Mouse (Mus musculus): Measurements from ENCODE around the gene Hpcal4. TPM values are rescaled to one million over a fixed set of nuclear protein-coding genes. Genes with fewer than 3 reads are reported as not detected.
A peak's percentile ranks its signal among the peaks of the same experiment; 100 is the strongest.

Gene Hpcal4
- total and polyA plus RNA-seq, 2 experiments from 2014 or later = 63.4 to 64.5 TPM

DNA sequence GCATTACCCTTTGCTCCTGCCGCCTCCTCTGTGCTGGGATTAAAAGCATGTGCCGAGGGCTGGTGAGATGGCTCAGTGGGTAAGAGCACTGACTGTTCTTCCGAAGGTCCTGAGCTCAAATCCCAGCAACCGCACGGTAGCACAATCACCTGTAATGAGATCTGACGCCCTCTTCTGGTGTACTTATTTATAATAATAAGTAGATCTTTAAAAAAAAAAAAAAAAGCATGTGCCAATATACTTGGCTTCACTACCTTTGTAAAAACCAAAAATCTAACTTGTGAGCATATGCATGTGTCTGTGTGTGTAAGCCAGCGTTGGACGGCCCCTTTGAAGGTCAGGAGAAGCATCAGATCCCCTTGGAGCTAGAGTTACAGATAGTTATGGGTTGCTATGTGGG is 28.0 kb downstream of the Hpcal4 start:
- no peak for TF ChIP-seq CTCF (IDR thresholded peaks at IDR 0.05)
- H3K27ac ChIP-seq (ENCODE audit: low read depth, low read length) = no peak overlapping the region
- 51% methylated on average over 8 of the region's 8 CpGs for WGBS

GRCm38 (mm10) chr4:123211453-123211852 is 28.4 kb downstream of the Hpcal4 start:
- Histone ChIP-seq H3K9ac (replicated peaks; ENCODE audit: low read length, poor library complexity, severe bottlenecking) (no peak overlapping the region), H3K9me3 (ENCODE audit: low read length) (no peaks in the 10 kb centered on the region), H3K27ac (ENCODE audit: low read depth, low read length) (no peak overlapping the region), H3K4me2 (ENCODE audit: low read depth, low read length, poor library complexity, severe bottlenecking) (no peak overlapping the region), H3K4me1 (ENCODE audit: insufficient read depth, low read length) (peaks cover 13% of the 10 kb centered on the region), H3K36me3 (ENCODE audit: insufficient read depth, low read length) (no peaks in the 10 kb centered on the region), H3K4me3 (ENCODE audit: low read depth, low read length) (no peak overlapping the region), H3K27me3 (ENCODE audit: insufficient read depth, low read length) (no peaks in the 10 kb centered on the region)
- WGBS = 71% methylated on average over 5 of the region's 5 CpGs
- no peak for ATAC-seq (ENCODE audit: low FRiP score)
- DNase-seq (ENCODE audit: low spot score) = no peak
- TF ChIP-seq CTCF (IDR thresholded peaks at IDR 0.05) = no peak

More for the DNA sequence above, 28.0 kb downstream of the Hpcal4 start:
- no peak for ATAC-seq (ENCODE audit: low FRiP score)
- Histone ChIP-seq H3K36me3 (ENCODE audit: insufficient read depth, low read length) (no peaks in the 10 kb centered on the region), H3K4me1 (ENCODE audit: insufficient read depth, low read length) (peaks cover 13% of the 10 kb centered on the region), H3K27me3 (ENCODE audit: insufficient read depth, low read length) (no peaks in the 10 kb centered on the region), H3K4me2 (ENCODE audit: low read depth, low read length, poor library complexity, severe bottlenecking) (no peak overlapping the region), H3K4me3 (ENCODE audit: low read depth, low read length) (no peak overlapping the region), H3K9ac (replicated peaks; ENCODE audit: low read length, poor library complexity, severe bottlenecking) (no peak overlapping the region), H3K9me3 (ENCODE audit: low read length) (no peaks in the 10 kb centered on the region)
- DNase-seq (ENCODE audit: low spot score) = no peak

DNA sequence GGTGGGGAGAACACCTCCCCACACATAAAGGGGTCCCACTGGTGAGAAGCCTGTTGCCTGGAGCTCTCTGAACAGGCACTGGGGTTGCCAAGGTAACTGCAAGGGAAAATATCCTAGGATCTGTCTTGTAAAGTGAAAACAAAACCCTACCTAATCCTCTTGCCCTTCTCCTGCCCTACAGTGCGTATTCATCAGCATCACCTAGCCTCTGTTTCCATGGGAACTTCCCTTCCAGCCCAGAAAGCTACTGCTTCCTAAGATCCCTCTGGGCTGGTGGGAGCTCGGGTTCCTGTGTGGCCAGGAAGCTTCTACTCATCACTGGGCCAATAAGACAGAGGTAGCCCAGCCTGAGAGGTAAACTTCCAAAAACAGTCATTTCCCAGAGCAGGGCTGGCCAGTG is 29.3 kb downstream of the Hpcal4 start:
- 16% methylated on average over 2 of the region's 2 CpGs for WGBS
- Histone ChIP-seq H3K27ac (ENCODE audit: low read depth, low read length) (no peak overlapping the region), H3K4me3 (ENCODE audit: low read depth, low read length) (no peak overlapping the region), H3K4me2 (ENCODE audit: low read depth, low read length, poor library complexity, severe bottlenecking) (no peak overlapping the region), H3K36me3 (ENCODE audit: insufficient read depth, low read length) (no peaks in the 10 kb centered on the region), H3K4me1 (ENCODE audit: insufficient read depth, low read length) (peaks cover 13% of the 10 kb centered on the region), H3K9ac (replicated peaks; ENCODE audit: low read length, poor library complexity, severe bottlenecking) (no peak overlapping the region), H3K9me3 (ENCODE audit: low read length) (no peaks in the 10 kb centered on the region), H3K27me3 (ENCODE audit: insufficient read depth, low read length) (no peaks in the 10 kb centered on the region)
- no peak for TF ChIP-seq CTCF (IDR thresholded peaks at IDR 0.05)
- no peak for ATAC-seq (ENCODE audit: low FRiP score)
- DNase-seq (ENCODE audit: low spot score) = peak; percentile 24

DNA sequence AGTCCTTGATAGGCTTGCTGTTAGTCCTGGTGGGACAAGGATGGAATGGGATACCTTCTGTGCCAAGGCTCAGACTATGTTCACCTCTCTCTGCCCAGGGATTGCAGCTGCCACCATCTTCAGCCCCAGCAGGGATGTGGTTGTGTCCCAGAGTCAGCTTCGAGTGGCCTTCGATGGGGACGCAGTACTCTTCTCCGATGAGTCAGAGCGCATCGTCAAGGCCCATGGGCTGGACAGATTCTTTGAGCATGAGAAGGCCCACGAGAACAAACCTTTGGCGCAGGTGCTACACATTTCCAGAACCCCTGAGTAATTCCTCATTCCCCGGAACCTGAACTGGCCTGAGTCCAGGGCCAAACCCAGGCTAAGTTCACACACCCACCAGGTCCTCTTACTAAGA is 30.9 kb downstream of the Hpcal4 start:
- Histone ChIP-seq H3K4me1 (ENCODE audit: insufficient read depth, low read length) (peaks cover 13% of the 10 kb centered on the region), H3K9me3 (ENCODE audit: low read length) (no peaks in the 10 kb centered on the region), H3K4me3 (ENCODE audit: low read depth, low read length) (no peak overlapping the region), H3K4me2 (ENCODE audit: low read depth, low read length, poor library complexity, severe bottlenecking) (no peak overlapping the region), H3K36me3 (ENCODE audit: insufficient read depth, low read length) (no peaks in the 10 kb centered on the region), H3K27ac (ENCODE audit: low read depth, low read length) (no peak overlapping the region), H3K9ac (replicated peaks; ENCODE audit: low read length, poor library complexity, severe bottlenecking) (no peak overlapping the region), H3K27me3 (ENCODE audit: insufficient read depth, low read length) (no peaks in the 10 kb centered on the region)
- no peak for DNase-seq (ENCODE audit: low spot score)
- no peak for ATAC-seq (ENCODE audit: low FRiP score)
- TF ChIP-seq CTCF (IDR thresholded peaks at IDR 0.05) = no peak
- 95% methylated on average over 9 of the region's 9 CpGs for WGBS

DNA sequence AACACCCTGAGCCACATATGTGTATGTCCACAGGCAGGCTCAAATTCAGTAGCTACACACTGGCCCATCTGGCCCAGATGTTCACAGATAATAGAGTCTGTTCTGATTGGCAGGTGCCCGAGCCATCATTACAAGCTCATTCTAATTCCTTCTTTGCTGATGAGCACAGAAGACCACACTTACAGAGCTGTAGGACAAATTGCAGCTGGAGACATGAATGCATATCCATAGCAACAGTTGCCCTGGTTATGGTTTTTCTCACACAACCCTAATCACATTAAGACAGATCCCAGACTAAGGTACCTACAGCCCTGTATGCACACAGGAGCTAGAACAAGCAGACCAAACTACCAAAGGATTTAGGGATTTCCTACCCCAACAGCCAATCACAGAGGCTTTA is 32.3 kb downstream of the Hpcal4 start:
- H3K9ac ChIP-seq (replicated peaks; ENCODE audit: low read length, poor library complexity, severe bottlenecking) = no peak overlapping the region
- no peaks in the 10 kb centered on the region for H3K27me3 ChIP-seq (ENCODE audit: insufficient read depth, low read length)
- TF ChIP-seq CTCF (IDR thresholded peaks at IDR 0.05) = no peak
- H3K4me3 ChIP-seq (ENCODE audit: low read depth, low read length) = no peak overlapping the region
- peak; percentile 41 for DNase-seq (ENCODE audit: low spot score)
- H3K4me2 ChIP-seq (ENCODE audit: low read depth, low read length, poor library complexity, severe bottlenecking) = no peak overlapping the region
- no peaks in the 10 kb centered on the region for H3K9me3 ChIP-seq (ENCODE audit: low read length)
- WGBS = 42% methylated on average over 1 of the region's 1 CpGs
- ATAC-seq (ENCODE audit: low FRiP score) = peak; percentile 59; the same call in 1 of the 2 replicates
- no peaks in the 10 kb centered on the region for H3K36me3 ChIP-seq (ENCODE audit: insufficient read depth, low read length)
- peaks cover 13% of the 10 kb centered on the region for H3K4me1 ChIP-seq (ENCODE audit: insufficient read depth, low read length)
- H3K27ac ChIP-seq (ENCODE audit: low read depth, low read length) = peak overlapping the region; percentile 62

DNA sequence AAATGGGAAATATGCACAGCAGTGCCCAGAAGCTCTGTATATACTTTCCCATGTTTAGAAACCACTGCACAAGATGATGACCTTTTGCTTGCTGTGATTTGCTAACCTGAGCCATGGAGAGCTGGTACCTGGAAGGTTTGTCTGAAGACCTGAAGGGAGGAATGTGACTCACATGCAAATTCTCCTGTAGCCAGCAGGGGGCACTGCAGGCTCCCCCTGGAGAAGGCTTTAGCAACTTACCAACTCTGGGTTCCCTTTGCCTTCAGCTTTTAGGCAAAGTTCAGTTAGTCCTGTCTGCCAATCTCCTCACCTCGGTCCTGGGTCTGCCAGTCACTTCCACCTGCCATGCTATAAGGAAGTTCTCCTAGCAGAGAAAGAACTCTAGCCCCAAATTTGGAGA is 33.8 kb downstream of the Hpcal4 start:
- TF ChIP-seq CTCF (IDR thresholded peaks at IDR 0.05) = peak; percentile 81
- no peaks in the 10 kb centered on the region for H3K36me3 ChIP-seq (ENCODE audit: insufficient read depth, low read length)
- no peak overlapping the region for H3K4me2 ChIP-seq (ENCODE audit: low read depth, low read length, poor library complexity, severe bottlenecking)
- no peaks in the 10 kb centered on the region for H3K27me3 ChIP-seq (ENCODE audit: insufficient read depth, low read length)
- H3K27ac ChIP-seq (ENCODE audit: low read depth, low read length) = no peak overlapping the region
- peak; percentile 47 for DNase-seq (ENCODE audit: low spot score)
- no peaks in the 10 kb centered on the region for H3K9me3 ChIP-seq (ENCODE audit: low read length)
- H3K4me1 ChIP-seq (ENCODE audit: insufficient read depth, low read length) = peaks cover 13% of the 10 kb centered on the region
- no peak overlapping the region for H3K4me3 ChIP-seq (ENCODE audit: low read depth, low read length)
- ATAC-seq (ENCODE audit: low FRiP score) = no peak
- WGBS = 36% methylated on average over 1 of the region's 1 CpGs
- no peak overlapping the region for H3K9ac ChIP-seq (replicated peaks; ENCODE audit: low read length, poor library complexity, severe bottlenecking)
